In genomic region chr4:85102168-85102567, GRCm38 (mm10) we compare ENCODE assay signal across 35 mouse cellular contexts.
"Had no signal": no experiment of that assay in that cellular context is flagged by ENCODE, and none has a peak within 500 bp of the region (broad histone marks: within the 10 kb centered on the region; RNA-seq: fewer than 3 reads in every experiment).

No protein-coding gene starts in this region.

- H3K4me2 ChIP-seq: heart, embryonic 11.5 days; heart, embryonic 12.5 days; heart, embryonic 13.5 days; heart, embryonic 15.5 days; hindbrain, embryonic 12.5 days; hindbrain, embryonic 13.5 days; hindbrain, embryonic 14.5 days; hindbrain, embryonic 15.5 days; intestine, embryonic 15.5 days; kidney, embryonic 15.5 days had no signal

- H3K27me3 ChIP-seq: heart, embryonic 12.5 days; heart, embryonic 13.5 days; heart, embryonic 15.5 days; hindbrain, embryonic 12.5 days; hindbrain, embryonic 13.5 days; hindbrain, embryonic 15.5 days; intestine, embryonic 15.5 days; kidney, embryonic 15.5 days had no signal

- H3K27ac ChIP-seq: heart, embryonic 10.5 days; heart, embryonic 13.5 days; heart, embryonic 15.5 days; hindbrain, embryonic 10.5 days; hindbrain, embryonic 12.5 days; hindbrain, embryonic 13.5 days; hindbrain, embryonic 14.5 days; hindbrain, embryonic 15.5 days; hindbrain, postnatal 0 days; intestine, embryonic 15.5 days; kidney, embryonic 15.5 days; kidney, postnatal 0 days; layer of hippocampus, adult 2 months had no signal

- DNase-seq: heart, postnatal 10 days; heart, postnatal 14 days; heart, postnatal 36 days; heart, postnatal 4 days; kidney, adult 11 months; kidney, adult 18-20 months; kidney, adult 2 months; kidney, adult 8-10 months; kidney, adult 9 months; kidney, postnatal 10 days; kidney, postnatal 14 days; kidney, postnatal 25 days; kidney, postnatal 36 days; kidney, postnatal 4 days; layer of hippocampus, adult 9-11 months; layer of hippocampus, postnatal 36 days had no signal

- H3K9ac ChIP-seq: heart, embryonic 12.5 days; heart, embryonic 13.5 days; heart, embryonic 15.5 days; hindbrain, embryonic 12.5 days; hindbrain, embryonic 13.5 days; hindbrain, embryonic 14.5 days; hindbrain, embryonic 15.5 days; intestine, embryonic 15.5 days; kidney, embryonic 15.5 days had no signal

- H3K4me3 ChIP-seq: heart, embryonic 10.5 days; heart, embryonic 12.5 days; heart, embryonic 13.5 days; heart, embryonic 15.5 days; hindbrain, embryonic 10.5 days; hindbrain, embryonic 12.5 days; hindbrain, embryonic 13.5 days; hindbrain, embryonic 15.5 days; intestine, embryonic 15.5 days; kidney, embryonic 15.5 days; layer of hippocampus, adult 2 months had no signal

- H3K4me1 ChIP-seq: heart, embryonic 10.5 days; heart, embryonic 12.5 days; heart, embryonic 13.5 days; heart, embryonic 15.5 days; hindbrain, embryonic 10.5 days; hindbrain, embryonic 12.5 days; hindbrain, embryonic 13.5 days; hindbrain, embryonic 15.5 days; intestine, embryonic 15.5 days; kidney, embryonic 15.5 days had no signal

- ATAC-seq: hindbrain, embryonic 16.5 days; hindbrain, postnatal 0 days; inflammation-experienced regulatory T-cells, adult 6 months; intestine, embryonic 15.5 days; intestine, embryonic 16.5 days; intestine, postnatal 0 days had no signal

- H3K9me3 ChIP-seq: heart, embryonic 10.5 days; heart, embryonic 12.5 days; heart, embryonic 13.5 days; heart, embryonic 15.5 days; hindbrain, embryonic 10.5 days; hindbrain, embryonic 12.5 days; hindbrain, embryonic 13.5 days; hindbrain, embryonic 15.5 days; intestine, embryonic 15.5 days; kidney, embryonic 15.5 days had no signal

- H3K36me3 ChIP-seq: heart, embryonic 10.5 days; heart, embryonic 15.5 days; hindbrain, embryonic 10.5 days; hindbrain, embryonic 12.5 days; hindbrain, embryonic 13.5 days; hindbrain, embryonic 15.5 days; intestine, embryonic 15.5 days had no signal
